Mouse (Mus musculus) intestine, postnatal 0 days (tissue): ENCODE results near the gene Barx2. TPM values are rescaled to one million over a fixed set of nuclear protein-coding genes. Genes with fewer than 3 reads are reported as not detected.

Experiments used
- ATAC-seq: fragments of 200-750 bp; cut with Nextera tagmentation; 2 replicates; pipeline ENCODE4 v1.8.0; 2017; ENCODE audit warnings: mild to moderate bottlenecking, moderate TSS enrichment, moderate library complexity
- H3K27ac ChIP-seq: fragments of 300-500 bp; sonication (generic); 2 replicates; pipeline ENCODE4 v1.5.1; 2014; ENCODE audit warnings: mild to moderate bottlenecking, low read depth, low read length, moderate library complexity
- H3K27me3 ChIP-seq: fragments of 300-500 bp; sonication (generic); replicated peaks from 2 replicates; pipeline ENCODE4 v1.6.1; 2014; ENCODE audit warnings: low read length, mixed read lengths; ENCODE audit not compliant: control insufficient read depth, insufficient read depth
- H3K36me3 ChIP-seq: fragments of 300-500 bp; sonication (generic); 2 replicates; pipeline ENCODE4 v1.6.1; 2014; ENCODE audit warnings: mild to moderate bottlenecking, moderate library complexity; ENCODE audit not compliant: control insufficient read depth, insufficient read depth
- H3K4me1 ChIP-seq: fragments of 300-500 bp; sonication (generic); replicated peaks from 2 replicates; pipeline ENCODE4 v1.6.1; 2014; ENCODE audit warnings: antibody characterized with exemption, low read length, mixed read lengths; ENCODE audit not compliant: control insufficient read depth, insufficient read depth
- H3K4me2 ChIP-seq: fragments of 300-500 bp; sonication (generic); replicated peaks from 2 replicates; pipeline ENCODE4 v1.6.1; 2014; ENCODE audit warnings: low read depth, mild to moderate bottlenecking, moderate library complexity
- H3K4me3 ChIP-seq: fragments of 300-500 bp; sonication (generic); 2 replicates; pipeline ENCODE4 v1.5.1; 2014; ENCODE audit warnings: low read depth, low read length
- H3K9ac ChIP-seq: fragments of 300-500 bp; sonication (generic); 2 replicates; pipeline ENCODE4 v1.6.1; 2014; ENCODE audit warnings: mild to moderate bottlenecking, low read depth, low read length
- H3K9me3 ChIP-seq: fragments of 300-500 bp; sonication (generic); 2 replicates; pipeline ENCODE4 v1.6.1; 2016; ENCODE audit warnings: mixed run types; ENCODE audit not compliant: control insufficient read depth
- CTCF ChIP-seq: sonication (generic); IDR thresholded peaks from 2 replicates; pipeline ENCODE4 v1.5.1; 2016; ENCODE audit warnings: low read depth, mild to moderate bottlenecking, control low read depth, antibody characterized with exemption, moderate library complexity
- WGBS: fragments of 180-500 bp; shearing (Covaris S2); extraction: QIAGEN DNeasy Blood & Tissue Kit; methylation state at CpG from one replicate; pipeline ENCODE4 v1.1.7; 2014; 5-methylcytosine and 5-hydroxymethylcytosine counted together
- polyA plus RNA-seq: library from polyadenylated mRNA; unstranded; fragments of >200 nt; fragmentation: Nextera tagmentation; extraction: Ambion mirVana; gene quantifications from 2 replicates; pipeline ENCODE4 v1.2.1, GENCODE M21; 2015

Barx2 gene
- polyA plus RNA-seq, 1 experiment from 2014 or later, result not detected

- ATAC-seq, result no peak
- Histone ChIP-seq H3K27ac (no peak overlapping the region), H3K36me3 (no peaks in the 10 kb centered on the region), H3K4me3 (no peak overlapping the region), H3K9me3 (no peaks in the 10 kb centered on the region), H3K4me2 (no peak overlapping the region), H3K9ac (no peak overlapping the region), H3K27me3 (peaks cover 54% of the 10 kb centered on the region), H3K4me1 (no peaks in the 10 kb centered on the region)
- no peak for TF ChIP-seq CTCF
- 74% methylated on average over 5 of the region's 5 CpGs for WGBS
These were observed 3.0 kb downstream of the Barx2 start for GRCm38 (mm10) chr9:31910221-31910620.

- Histone ChIP-seq H3K4me1 (no peaks in the 10 kb centered on the region), H3K4me3 (no peak overlapping the region), H3K36me3 (no peaks in the 10 kb centered on the region), H3K4me2 (no peak overlapping the region), H3K27ac (no peak overlapping the region), H3K9me3 (no peaks in the 10 kb centered on the region), H3K9ac (no peak overlapping the region), H3K27me3 (no peaks in the 10 kb centered on the region)
- ATAC-seq, result no peak
- 81% methylated on average over 2 of the region's 2 CpGs for WGBS
- no peak for TF ChIP-seq CTCF
These were observed 11.5 kb downstream of the Barx2 start for GRCm38 (mm10) chr9:31901781-31902180.

- Histone ChIP-seq H3K9ac (no peak overlapping the region), H3K4me2 (no peak overlapping the region), H3K27ac (no peak overlapping the region), H3K4me1 (no peaks in the 10 kb centered on the region), H3K36me3 (no peaks in the 10 kb centered on the region), H3K4me3 (no peak overlapping the region), H3K9me3 (no peaks in the 10 kb centered on the region), H3K27me3 (no peaks in the 10 kb centered on the region)
- ATAC-seq, result no peak
- 40% methylated on average over 10 of the region's 10 CpGs for WGBS
- TF ChIP-seq CTCF, result no peak
These were observed 18.4 kb downstream of the Barx2 start for GRCm38 (mm10) chr9:31894775-31895320.

GRCm38 (mm10) chr9:31888333-31888732 lies 24.9 kb downstream of the Barx2 start:
- no peak overlapping the region for H3K4me2 ChIP-seq
- H3K27me3 ChIP-seq, result no peaks in the 10 kb centered on the region
- H3K9ac ChIP-seq, result no peak overlapping the region
- H3K36me3 ChIP-seq, result no peaks in the 10 kb centered on the region
- no peak overlapping the region for H3K4me3 ChIP-seq
- no peaks in the 10 kb centered on the region for H3K4me1 ChIP-seq
- no peak overlapping the region for H3K27ac ChIP-seq
- WGBS, result 84% methylated on average over 4 of the region's 4 CpGs
- ATAC-seq, result no peak
- no peak for TF ChIP-seq CTCF
- H3K9me3 ChIP-seq, result no peaks in the 10 kb centered on the region

GRCm38 (mm10) chr9:31886258-31886657 lies 27.0 kb downstream of the Barx2 start:
- 51% methylated on average over 3 of the region's 3 CpGs for WGBS
- no peaks in the 10 kb centered on the region for H3K9me3 ChIP-seq
- no peak overlapping the region for H3K4me2 ChIP-seq
- peak; percentile 32 for TF ChIP-seq CTCF
- H3K4me3 ChIP-seq, result no peak overlapping the region
- H3K27me3 ChIP-seq, result no peaks in the 10 kb centered on the region
- no peak for ATAC-seq
- H3K4me1 ChIP-seq, result no peaks in the 10 kb centered on the region
- no peak overlapping the region for H3K27ac ChIP-seq
- no peak overlapping the region for H3K9ac ChIP-seq
- no peaks in the 10 kb centered on the region for H3K36me3 ChIP-seq

DNA sequence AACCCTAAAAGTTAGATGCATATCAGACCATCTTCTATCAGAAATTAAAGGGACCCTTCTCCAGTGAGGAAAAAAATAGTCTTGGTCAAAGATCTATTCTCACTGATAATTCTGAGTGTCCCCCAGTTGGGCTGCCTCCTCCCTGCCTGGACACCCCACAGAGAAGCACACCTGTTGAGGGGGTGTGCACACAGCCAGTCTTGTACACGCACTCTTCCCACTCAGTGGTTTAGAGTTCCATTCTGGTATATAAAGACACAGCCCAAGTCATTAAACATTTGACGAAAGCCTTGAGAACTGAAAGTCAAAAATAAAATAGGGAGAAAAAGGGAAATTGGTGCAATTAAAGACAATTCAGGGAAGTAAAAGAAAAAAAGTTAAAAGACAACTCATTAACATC lies 30.9 kb downstream of the Barx2 start:
- Histone ChIP-seq H3K9ac (no peak overlapping the region), H3K4me1 (no peaks in the 10 kb centered on the region), H3K4me2 (no peak overlapping the region), H3K27me3 (no peaks in the 10 kb centered on the region), H3K9me3 (no peaks in the 10 kb centered on the region), H3K27ac (no peak overlapping the region), H3K36me3 (no peaks in the 10 kb centered on the region), H3K4me3 (no peak overlapping the region)
- TF ChIP-seq CTCF, result no peak
- WGBS, result 82% methylated on average over 2 of the region's 2 CpGs
- no peak for ATAC-seq

DNA sequence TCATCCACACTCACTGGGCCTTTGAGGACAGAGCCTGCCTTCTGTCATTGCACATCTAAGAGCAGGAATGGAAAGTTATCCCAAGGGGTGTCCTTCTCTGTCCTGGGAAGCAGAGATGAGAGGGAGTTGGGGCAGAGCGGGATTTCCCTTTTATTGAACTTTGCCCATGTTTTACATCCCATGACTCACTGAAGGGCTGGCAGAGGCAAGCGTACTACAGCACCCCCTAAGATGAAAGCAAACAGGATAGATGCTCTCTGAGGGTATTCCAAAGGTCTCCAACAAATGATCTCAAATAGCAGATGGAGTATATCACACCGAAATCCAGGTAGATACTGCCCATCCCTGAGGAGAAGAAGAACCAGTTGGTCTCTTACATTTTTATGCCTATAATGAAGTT lies 37.7 kb downstream of the Barx2 start:
- Histone ChIP-seq H3K9me3 (no peaks in the 10 kb centered on the region), H3K4me2 (no peak overlapping the region), H3K27ac (no peak overlapping the region), H3K4me1 (0 out of 2 replicates have a peak, but pooled peaks cover 4% of the 10 kb centered on the region), H3K4me3 (no peak overlapping the region), H3K9ac (no peak overlapping the region), H3K36me3 (no peaks in the 10 kb centered on the region), H3K27me3 (no peaks in the 10 kb centered on the region)
- 38% methylated on average over 3 of the region's 3 CpGs for WGBS
- ATAC-seq, result peak; percentile 59
- TF ChIP-seq CTCF, result peak; percentile 25; the same call in 1 of the 2 replicates
